Mouse (Mus musculus) c-Kit-positive CD71-positive TER-119-negative erythroid progenitor cells, embryonic 14.5 days (primary cell): ENCODE results near the gene Gata1.
"Not testable (repeated sequence)": the region's sequence is repeated elsewhere in the genome, so short reads cannot be mapped to it uniquely, and the experiment has no call there.

ENCODE experiments used
- DNase-seq: peaks from one replicate; pipeline ENCODE4 v3.0.0-alpha.2; 2013; ENCODE audit warnings: low read depth

The Gata1 gene

DNA sequence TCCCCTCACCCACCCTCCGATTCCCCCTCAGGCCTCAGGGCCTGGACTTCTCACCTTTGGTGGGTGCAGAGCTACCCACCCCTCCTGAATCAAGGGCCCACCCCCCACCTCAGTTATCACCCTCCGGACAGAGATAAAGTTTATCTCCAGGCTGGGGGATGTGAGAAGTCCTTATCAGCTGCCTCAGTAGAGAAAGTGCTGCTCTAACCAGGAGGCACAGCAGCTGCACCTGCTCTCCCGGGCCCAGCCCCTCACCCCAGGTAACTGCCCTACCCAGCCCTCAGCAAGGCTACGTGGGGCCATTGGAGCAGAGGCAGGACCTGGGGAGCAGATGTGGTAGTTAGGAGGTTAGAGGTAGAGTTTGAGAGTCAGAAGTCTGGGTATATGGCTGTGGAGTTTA lies 11.7 kb downstream of the Gata1 start:
- no peak for DNase-seq

DNA sequence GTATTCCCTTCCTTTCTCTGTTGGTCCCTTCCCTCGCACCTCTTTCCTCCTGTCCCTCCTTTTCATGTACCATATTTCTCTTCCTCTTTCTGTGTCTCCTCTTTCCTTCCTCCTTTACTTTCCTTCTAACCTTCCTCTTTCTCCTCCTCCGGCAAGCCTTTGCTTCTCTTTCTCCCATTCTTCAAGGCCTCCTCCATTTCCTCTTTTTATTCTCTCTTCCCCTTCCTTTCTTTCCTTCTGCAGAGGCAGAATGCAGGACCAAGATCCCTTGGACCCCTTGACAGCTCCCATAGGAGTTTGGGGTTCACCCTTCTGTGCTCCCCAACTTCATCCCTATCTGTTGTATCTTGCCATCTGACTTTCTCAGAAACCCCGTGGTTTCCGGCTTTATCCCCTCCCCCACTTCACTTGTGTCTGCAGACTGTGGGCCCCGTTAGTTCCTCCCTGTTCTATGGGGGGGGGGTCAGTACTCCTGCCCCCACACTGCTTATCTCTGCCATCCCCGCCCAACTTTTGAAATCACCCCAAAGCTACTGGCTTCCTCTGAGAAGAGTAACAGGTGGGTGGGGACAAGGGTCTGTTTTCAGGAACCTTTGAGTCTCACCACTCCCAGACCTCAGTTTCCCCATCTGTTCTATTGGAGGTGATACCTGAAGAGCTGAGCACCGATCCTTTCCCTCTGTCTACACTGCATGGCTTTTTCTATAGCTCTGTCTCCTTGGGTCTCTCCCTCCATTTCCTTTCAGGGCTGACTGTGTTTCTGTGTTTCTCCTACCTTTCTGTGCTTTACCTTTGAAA lies 13.8 kb downstream of the Gata1 start:
- no peak for DNase-seq

DNA sequence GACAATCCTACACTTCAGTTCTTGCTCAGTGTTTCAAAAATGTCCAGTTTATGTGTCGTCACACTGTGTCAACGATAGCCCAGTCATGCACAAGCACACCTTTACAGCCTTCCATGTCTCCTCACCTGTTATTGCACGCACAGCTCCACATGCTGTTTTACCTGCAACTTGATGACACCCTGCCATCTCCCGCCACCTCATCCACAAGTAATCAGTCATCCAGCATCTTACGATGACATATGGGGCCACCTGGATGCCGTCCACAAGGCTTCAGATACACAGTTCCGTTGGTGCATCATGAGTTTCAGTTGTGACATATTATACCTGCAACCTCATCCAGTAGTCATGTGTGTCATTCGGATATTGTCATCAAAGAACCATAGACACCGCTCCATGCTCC lies 19.0 kb downstream of the Gata1 start:
- no peak for DNase-seq

DNA sequence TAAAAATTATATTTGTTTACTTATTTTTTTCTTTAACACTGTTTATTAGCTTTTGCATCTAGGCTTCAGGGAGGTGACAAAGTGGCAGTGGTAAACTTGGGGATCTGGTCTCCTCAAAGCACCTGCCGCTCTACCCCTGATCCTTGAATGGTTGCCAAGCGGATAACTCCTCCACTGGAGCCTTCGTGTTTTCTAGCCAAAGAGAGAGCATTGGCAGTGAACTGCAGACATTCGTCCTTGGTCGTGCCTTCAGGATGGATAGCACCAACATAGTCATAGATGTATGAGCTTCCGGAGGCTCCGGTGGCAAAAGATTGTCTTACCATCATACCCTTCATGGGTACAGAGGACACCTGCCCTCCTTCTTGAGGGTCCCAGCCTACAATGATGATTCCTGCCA lies 27.8 kb downstream of the Gata1 start:
- no peak for DNase-seq

DNA sequence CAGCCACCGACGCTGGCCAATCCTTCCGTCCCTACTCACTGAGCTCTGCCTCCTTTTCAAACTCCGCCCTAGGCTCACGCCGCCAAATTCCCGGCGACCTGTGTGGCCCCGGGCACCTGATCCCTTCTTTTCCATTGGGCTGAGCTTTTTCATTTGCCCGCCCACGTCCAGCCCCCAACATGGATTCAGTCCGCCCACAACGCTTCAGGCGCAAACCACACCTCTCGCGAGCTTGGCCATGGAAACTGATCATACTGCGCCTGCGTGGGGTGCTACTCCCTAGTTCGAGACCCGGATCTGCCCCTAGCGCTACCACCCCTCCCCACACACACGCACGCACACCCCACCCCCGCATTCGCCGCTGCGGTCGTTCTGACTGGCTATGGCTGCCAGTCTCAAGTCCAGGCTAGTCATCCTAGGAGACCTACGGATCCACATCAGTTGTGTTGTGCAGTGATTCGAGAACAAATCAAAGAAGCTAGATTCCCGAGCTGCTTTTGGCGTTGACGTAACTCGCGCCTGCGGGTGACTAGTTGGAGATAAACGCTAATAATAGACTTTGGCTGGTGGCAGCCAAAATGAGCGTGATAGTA lies 29.9 kb downstream of the Gata1 start:
- peak; percentile 86 for DNase-seq

DNA sequence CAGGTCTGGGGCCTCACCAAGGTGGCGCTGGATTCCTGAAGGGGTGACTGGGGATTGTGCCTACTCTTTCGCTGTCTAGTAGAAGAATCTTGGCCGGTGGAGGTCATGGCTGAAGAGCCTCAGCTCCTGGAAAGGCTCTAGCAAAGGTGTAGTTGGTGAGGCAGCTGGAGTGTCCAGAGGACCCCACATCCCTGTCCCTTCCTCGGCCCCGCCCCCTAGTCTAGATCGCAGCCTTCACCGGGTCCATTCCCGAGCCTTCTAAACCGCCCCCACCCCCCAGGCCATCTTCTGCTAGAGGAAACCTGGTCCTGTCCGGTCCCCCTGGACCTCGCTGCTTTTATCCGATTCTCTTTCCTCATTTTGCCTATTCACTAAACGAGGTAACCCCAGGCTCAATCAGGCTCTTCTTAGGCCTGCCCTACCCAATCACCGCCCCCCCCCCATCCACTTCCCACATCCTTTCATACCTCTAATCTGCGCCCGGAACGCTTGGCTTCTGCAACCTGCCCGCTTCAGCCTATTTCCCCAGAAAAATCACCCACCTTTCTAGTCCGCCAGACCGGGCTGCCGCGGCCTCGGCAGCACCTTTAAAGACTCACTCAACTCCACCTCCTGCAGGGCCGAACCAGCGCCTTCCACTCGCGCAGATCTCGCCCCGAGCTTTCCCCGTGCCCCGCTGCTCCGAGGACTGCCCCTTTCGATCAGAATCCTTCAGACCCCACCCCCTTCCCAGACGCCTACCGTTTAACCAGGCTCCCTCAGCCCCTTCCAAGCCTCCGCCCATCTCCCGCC lies 30.6 kb downstream of the Gata1 start, which contains the start of gene Hdac6:
Gene Hdac6, minus strand, starts transcription at position 782 of the 792 bp plus-strand sequence.
- no peak for DNase-seq

DNA sequence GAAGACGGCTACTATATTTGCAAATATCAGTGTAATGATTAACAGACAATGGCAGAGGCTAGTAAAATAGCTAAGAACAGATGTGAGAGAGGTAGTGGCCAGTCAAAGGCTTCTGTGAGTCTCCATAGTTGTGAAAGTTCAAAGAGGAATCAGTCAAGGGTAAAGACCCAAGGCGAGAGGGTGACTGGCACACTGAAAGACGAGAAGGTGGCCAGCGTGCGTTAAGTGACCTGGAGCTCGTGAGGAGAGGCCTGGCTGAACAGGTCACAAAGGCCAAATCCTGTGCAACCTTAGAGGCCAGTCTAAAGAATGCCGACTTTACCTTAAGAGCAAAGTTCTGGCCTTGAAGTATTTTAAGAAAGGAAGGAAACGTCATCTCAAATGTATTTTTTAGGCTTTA lies 32.3 kb downstream of the Gata1 start:
- DNase-seq, result no peak

DNA sequence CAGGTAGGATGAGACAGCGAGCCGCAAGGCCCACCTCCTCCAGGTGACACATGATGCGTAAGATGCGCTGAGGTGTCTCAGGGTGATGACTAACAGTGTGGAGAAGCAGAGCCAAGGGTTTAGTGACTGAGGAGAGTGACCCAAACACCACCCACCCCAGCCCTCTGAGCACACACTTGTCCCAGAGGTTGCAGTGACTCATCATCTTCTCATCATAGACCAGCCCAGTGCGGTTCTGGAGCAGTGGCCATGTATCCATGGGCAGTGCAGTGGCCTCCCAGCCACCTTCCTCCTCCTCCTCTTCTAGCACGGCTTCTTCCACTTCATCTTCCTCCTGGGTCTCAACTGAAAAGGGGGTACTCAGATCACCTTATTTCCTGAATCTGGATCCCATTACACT lies 40.2 kb downstream of the Gata1 start:
- DNase-seq, result no peak

DNA sequence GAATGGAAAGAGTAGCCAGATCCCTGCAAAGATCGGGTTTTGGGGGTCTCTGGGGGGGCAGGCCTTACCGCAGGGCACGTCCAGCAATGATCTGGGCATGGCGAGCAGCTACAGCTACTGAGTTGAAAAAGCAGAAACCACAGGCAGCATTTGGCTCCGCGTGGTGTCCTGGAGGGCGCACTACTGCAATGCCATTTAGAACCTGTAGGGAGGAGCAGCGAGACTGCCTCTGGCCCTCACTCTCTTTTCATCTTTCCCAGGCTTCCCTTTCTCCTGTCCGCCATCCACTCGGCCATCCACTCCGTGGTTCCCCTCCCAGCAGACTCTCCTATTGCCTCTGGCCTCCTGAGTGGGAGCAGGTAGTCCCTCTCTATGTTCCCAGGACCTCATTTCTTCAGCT lies 41.0 kb downstream of the Gata1 start:
- no peak for DNase-seq

DNA sequence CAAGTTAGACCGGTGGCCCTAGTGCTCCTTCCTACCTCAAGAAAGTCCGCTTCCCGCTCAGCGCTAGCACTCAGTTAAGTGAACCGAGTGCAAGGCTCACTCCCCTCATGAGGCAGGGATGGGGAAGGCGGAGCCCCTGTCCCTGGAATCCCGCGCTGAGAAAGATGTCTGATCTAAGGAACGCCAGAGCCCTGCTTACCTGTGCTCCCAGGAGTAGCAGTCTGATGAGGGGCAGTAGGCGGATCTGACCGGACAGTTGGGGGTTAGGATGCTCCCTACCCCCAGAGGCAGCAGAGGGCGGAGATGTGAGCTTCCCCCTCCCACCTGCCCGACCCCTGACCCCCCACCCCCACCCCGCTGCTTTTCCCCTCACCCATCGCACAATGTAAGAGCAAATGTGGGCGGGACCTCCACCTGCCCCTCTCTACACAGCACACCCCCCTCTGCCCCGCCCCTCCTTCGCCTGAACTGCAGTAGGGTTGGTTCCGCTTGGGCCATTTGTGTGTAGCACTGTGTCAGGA lies 49.5 kb downstream of the Gata1 start, which contains the start of gene Eras:
Gene Eras, minus strand, starts transcription at position 338 of the 521 bp plus-strand sequence.
- DNase-seq, result no peak

DNA sequence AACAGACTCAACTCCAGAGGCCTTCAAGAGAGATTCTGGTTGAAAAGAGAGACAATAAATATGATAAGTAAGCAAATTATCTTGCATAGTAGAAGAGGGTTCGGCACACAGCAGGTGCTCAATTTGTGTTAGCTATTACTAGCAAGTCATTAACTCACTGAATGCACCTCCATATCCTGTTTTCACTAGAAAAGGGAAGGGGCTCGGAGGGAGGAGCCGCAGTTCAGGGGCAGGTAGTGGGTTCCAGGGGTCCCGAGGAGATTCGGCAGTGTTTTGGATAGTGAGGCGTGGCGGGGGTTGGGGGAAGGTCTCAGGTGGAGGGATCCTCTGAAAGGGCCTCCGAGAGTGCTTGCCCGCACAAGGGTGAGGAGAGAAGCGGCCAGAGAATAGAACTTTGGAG lies 50.8 kb downstream of the Gata1 start:
- DNase-seq, result no peak

DNA sequence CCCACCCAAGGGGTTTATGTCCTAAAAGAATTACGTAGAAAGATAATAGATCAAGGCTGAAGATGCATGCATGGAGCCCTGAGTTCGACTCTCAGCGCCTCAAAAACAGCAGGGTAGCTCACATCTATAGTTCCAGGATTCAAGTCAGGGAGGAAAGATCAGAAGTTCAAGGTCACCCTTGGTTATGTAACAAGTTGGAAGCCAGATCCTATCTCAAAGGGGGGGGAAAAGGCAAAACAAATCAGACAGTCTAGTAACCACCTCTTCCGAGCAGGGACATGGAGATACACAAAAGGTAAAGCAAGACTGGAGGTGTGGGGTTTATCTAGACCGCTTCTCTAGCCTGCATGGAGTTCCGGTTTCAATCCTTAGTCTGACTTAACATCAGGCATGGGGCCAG lies 51.6 kb downstream of the Gata1 start:
- no peak for DNase-seq

DNA sequence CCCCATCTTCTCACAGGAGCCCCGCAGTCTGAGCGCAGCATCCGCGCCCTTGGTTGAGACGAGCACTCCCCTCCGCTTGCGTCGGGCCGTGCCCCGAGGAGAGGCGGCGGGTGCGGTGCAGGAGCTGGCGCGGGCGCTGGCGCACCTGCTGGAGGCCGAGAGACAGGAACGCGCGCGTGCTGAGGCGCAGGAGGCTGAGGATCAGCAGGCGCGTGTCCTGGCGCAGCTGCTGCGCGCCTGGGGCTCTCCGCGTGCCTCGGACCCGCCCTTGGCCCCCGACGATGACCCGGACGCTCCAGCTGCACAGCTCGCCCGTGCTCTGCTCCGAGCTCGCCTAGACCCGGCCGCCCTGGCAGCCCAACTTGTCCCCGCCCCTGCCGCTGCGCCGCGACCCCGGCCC lies 55.8 kb downstream of the Gata1 start:
- DNase-seq, result no peak

DNA sequence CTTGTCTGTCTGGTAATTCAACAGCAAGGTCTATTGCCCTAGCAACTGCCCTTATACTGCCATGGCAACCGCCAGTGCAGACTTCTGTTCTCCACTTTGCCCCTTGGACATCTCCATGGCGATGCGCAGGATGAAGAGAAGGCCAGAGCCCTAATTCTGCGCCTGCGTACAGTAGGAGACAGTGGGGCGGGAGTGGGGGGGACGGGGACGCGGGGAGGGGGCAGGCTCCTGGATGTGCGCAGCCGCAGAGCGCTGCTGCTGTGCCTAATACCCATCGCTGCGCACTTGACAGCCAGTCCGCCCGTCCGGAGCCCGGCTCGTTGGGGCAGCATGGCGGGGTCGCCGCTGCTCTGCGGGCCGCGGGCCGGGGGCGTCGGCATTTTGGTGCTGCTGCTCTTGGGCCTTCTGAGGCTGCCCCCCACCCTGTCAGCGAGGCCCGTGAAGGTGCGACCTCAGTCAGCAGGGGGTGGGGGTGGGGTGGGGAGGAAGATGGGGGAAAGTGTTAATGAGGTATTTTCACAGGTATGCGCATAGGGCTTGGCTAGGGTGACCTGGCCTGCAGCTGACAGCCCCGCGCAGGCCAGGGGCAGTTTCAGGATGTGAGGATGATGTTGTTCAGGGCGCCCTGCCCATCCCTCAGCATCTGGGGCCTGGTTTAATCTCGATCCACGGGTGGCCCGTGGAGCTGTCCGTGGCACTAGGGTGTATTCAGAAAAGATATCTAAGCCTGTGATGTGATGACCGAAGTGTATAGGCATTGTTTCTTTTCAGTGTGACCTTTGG lies 58.1 kb downstream of the Gata1 start, which contains the start of gene Pcsk1n:
Gene Pcsk1n, plus strand, starts transcription at position 222 of the 783 bp plus-strand sequence.
- DNase-seq, result no peak

DNA sequence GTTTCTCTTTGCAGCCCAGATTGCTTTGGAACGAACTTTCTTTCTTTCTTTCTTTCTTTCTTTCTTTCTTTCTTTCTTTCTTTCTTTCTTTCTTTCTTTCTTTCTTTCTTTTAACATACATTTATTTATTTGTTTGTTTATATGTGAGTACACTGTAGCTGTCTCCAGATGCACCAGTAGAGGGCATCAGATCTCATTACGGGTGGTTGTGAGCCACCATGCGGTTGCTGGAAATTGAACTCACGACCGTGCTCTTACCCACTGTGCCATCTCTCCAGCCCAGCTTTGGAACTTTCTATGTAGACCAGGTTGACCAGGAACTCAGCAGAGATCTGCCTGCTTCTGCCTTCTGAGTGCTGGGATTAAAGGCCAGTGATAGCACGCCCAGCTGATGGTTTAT lies 59.9 kb downstream of the Gata1 start:
- not testable (repeated sequence) for DNase-seq

DNA sequence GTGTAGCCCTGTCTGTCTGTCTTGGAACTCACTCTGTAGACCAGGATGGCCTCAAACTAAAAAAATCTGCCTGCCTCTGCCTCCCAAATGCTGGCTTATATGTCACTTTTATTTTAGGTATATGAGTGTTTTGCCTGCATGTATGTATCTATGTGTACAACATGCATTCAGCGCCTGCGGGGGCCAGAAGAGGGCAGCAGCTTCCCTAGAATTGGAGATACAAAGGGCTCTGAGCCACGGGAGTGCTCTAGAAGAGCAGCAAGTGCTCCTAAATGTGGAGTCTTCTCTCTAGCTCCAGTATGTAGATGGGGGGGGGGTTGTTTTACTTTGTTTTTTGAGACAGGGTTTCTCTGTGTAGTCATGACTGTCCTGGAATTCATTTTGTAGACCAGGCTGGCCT lies 62.2 kb downstream of the Gata1 start:
- not testable (repeated sequence) for DNase-seq

DNA sequence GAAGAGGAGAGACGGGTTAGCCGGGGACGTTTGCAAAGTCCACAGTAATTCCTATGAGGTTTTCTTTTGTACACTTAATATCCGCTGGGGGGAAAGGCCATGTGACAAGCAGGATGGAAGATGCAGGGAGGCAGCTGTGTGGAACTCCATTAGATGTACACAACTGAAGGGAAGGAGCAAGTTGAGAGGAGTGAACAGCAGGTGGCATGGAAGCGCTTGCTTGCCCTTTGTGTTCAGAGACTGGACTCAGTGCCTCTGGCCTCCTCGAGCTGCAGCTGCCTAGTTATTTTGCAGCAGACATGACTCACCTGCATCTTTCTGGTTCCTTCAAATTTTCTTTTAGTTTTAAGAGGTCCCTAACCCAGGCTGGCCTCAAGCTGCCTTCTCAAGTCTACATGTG lies 67.4 kb downstream of the Gata1 start:
- no peak for DNase-seq
